Mouse (Mus musculus) liver, embryonic 15.5 days (tissue): ENCODE measurements around the gene Tchp. TPM values are rescaled to one million over a fixed set of nuclear protein-coding genes. Genes with fewer than 3 reads are reported as not detected.

Source experiments
- ATAC-seq: fragments of 200-750 bp; cut with Nextera tagmentation; 2 replicates; pipeline ENCODE4 v1.8.0; 2017; ENCODE audit warnings: moderate number of reproducible peaks, mild to moderate bottlenecking, moderate library complexity; ENCODE audit not compliant: insufficient read depth
- H3K27ac ChIP-seq: fragments of 300-500 bp; sonication (generic); replicated peaks from 2 replicates; pipeline ENCODE4 v1.5.1; 2015; ENCODE audit warnings: mild to moderate bottlenecking, inconsistent platforms
- H3K27me3 ChIP-seq: fragments of 300-500 bp; sonication (generic); 2 replicates; pipeline ENCODE4 v1.6.1; 2015; ENCODE audit warnings: mild to moderate bottlenecking, inconsistent platforms
- H3K36me3 ChIP-seq: fragments of 300-500 bp; sonication (generic); replicated peaks from 2 replicates; pipeline ENCODE4 v1.6.1; 2015; ENCODE audit warnings: moderate library complexity, mild to moderate bottlenecking, inconsistent platforms
- H3K4me1 ChIP-seq: fragments of 300-500 bp; sonication (generic); replicated peaks from 2 replicates; pipeline ENCODE4 v1.6.1; 2015; ENCODE audit warnings: inconsistent platforms
- H3K4me2 ChIP-seq: fragments of 300-500 bp; sonication (generic); 2 replicates; pipeline ENCODE4 v1.6.1; 2015; ENCODE audit warnings: moderate library complexity, mild to moderate bottlenecking, inconsistent platforms
- H3K4me3 ChIP-seq: fragments of 300-500 bp; sonication (generic); replicated peaks from 2 replicates; pipeline ENCODE4 v1.5.1; 2015; ENCODE audit warnings: mild to moderate bottlenecking, inconsistent platforms
- H3K9ac ChIP-seq: fragments of 300-500 bp; sonication (generic); 2 replicates; pipeline ENCODE4 v1.6.1; 2015; ENCODE audit warnings: moderate library complexity, mild to moderate bottlenecking, inconsistent platforms
- H3K9me3 ChIP-seq: fragments of 300-500 bp; sonication (generic); replicated peaks from 2 replicates; pipeline ENCODE4 v1.6.1; 2016; ENCODE audit warnings: inconsistent platforms
- WGBS: fragments of 180-500 bp; shearing (Covaris S2); methylation state at CpG from one replicate; pipeline ENCODE4 v1.1.7; 2015; ENCODE audit warnings: mixed read lengths; ENCODE audit not compliant: insufficient replicate concordance; 5-methylcytosine and 5-hydroxymethylcytosine counted together
- polyA plus RNA-seq: library from polyadenylated mRNA; unstranded; fragments of >200 nt; fragmentation: Nextera tagmentation; extraction: Ambion mirVana; gene quantifications from 2 replicates; pipeline ENCODE4 v1.2.1, GENCODE M21; 2015

Tchp gene
- polyA plus RNA-seq, 1 experiment from 2014 or later = 2.9 TPM

DNA sequence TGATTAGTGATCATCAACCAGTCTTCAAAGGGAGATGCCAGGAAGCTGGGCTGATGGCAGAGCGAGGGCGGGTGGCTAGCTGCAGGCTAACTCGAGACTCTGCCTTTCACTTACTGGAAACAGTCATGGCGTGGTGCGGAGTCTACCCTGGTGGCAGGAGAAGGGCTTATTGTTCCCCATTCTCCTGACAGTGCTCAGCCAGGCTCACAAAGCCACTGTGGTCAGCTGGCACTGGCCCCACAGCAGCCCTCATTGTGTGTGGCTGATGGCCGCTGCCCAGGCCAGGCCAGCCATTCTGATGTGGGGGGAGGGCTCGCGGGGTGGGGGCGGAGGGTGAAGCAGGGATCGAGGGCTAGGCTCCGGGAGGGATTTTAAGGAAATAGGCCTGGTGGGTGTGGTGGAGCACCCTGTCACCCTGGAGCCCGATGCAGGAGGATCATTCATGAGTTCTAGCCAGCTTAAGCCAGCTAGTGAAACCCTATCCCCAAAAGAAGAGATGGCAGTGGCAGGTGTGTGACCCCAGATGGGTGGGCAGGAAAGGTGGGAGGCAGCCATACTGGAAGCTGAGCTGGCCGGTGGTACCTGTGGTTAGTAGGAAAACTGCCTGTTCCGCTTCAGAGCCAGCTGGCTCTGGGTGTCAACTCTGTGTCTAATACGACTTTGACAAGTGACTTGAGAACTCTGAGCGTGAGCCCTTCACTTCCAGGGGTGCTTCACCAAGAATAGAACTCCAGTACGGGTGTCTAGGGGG, 27.5 kb upstream of the Tchp start:
- Histone ChIP-seq H3K4me1 (no peaks in the 10 kb centered on the region; the same call in 1 of the 2 replicates), H3K4me3 (no peak overlapping the region), H3K36me3 (no peaks in the 10 kb centered on the region; the same call in 1 of the 2 replicates), H3K9me3 (no peaks in the 10 kb centered on the region), H3K9ac (no peak overlapping the region), H3K4me2 (no peak overlapping the region), H3K27ac (no peak overlapping the region), H3K27me3 (no peaks in the 10 kb centered on the region)
- 59% methylated on average over 17 of the region's 17 CpGs for WGBS
- ATAC-seq = no peak

DNA sequence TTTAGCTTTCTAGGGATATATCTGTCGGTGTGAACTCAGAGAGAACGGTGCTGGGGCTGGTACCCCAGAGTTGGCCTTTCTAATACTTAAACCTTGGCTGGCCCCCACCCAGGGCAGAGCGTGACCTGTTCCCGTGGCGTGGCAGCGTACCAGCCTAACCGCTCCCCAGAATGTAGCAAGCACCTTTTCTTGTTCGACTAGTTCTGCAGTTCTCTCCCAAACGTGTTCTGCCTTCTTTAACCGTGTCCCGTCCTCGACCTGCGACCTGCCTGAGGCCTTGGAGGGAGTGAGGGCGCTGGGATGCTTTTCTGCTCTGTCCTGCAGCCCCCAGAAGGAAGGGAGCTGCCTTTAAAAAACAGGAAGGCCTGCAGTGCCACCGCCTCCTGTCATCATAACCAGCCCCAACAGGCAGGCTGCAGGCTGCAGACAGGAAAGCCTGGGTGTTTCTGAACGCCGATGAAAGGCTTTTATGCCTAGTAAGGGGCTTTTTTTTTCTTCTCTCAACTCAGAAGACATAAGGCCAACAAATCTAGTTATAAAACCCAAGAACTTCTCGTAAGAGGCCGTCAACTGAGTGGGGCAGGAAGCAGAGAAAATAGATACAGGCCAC, 26.8 kb upstream of the Tchp start:
- no peaks in the 10 kb centered on the region for H3K27me3 ChIP-seq
- WGBS = 46% methylated on average over 19 of the region's 19 CpGs
- ATAC-seq = no peak
- no peak overlapping the region for H3K4me3 ChIP-seq
- no peak overlapping the region for H3K9ac ChIP-seq
- H3K4me1 ChIP-seq = no peaks in the 10 kb centered on the region; the same call in 1 of the 2 replicates
- no peaks in the 10 kb centered on the region; the same call in 1 of the 2 replicates for H3K36me3 ChIP-seq
- 0 out of 2 replicates have a peak overlapping the region, but pooled peaks have one; percentile 34 for H3K27ac ChIP-seq
- no peak overlapping the region for H3K4me2 ChIP-seq
- no peaks in the 10 kb centered on the region for H3K9me3 ChIP-seq

- Histone ChIP-seq H3K4me2 (no peak overlapping the region), H3K4me1 (peaks cover under 1% of the 10 kb centered on the region; the same call in 1 of the 2 replicates), H3K27me3 (no peaks in the 10 kb centered on the region), H3K4me3 (no peak overlapping the region), H3K27ac (no peak overlapping the region), H3K9ac (no peak overlapping the region), H3K36me3 (no peaks in the 10 kb centered on the region; the same call in 1 of the 2 replicates), H3K9me3 (no peaks in the 10 kb centered on the region)
- no peak for ATAC-seq
- 55% methylated on average over 8 of the region's 8 CpGs for WGBS
Observed at GRCm38 (mm10) chr5:114681717-114682116, 25.8 kb upstream of the Tchp start.

DNA sequence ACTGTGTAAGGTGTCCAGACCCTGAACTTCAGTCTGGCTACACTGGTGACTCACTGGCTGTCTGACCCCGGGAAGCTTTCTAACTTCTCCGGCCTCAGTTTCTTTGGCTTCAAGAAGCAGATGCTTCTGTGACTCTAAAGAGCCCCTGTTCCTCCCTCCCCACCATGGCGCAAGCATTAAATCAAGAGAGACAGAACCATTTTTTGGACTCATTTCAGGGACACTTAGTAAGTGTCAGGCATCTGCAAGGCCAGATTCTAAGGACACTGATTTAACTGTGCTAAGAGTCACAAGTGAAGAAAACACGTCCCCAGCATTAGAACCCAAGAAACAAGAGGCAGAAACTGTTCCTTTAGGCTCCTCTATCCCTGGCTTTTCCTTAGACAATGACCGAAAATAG, 21.6 kb upstream of the Tchp start:
- Histone ChIP-seq H3K27me3 (no peaks in the 10 kb centered on the region; the same call in 1 of the 2 replicates), H3K9ac (no peak overlapping the region), H3K4me1 (peaks cover 40% of the 10 kb centered on the region), H3K4me3 (no peak overlapping the region), H3K9me3 (no peaks in the 10 kb centered on the region), H3K27ac (no peak overlapping the region), H3K4me2 (no peak overlapping the region), H3K36me3 (no peaks in the 10 kb centered on the region)
- 83% methylated on average over 5 of the region's 5 CpGs for WGBS
- no peak for ATAC-seq

GRCm38 (mm10) chr5:114686726-114687210, 20.8 kb upstream of the Tchp start:
- WGBS = 77% methylated on average over 7 of the region's 7 CpGs
- ATAC-seq = no peak
- no peaks in the 10 kb centered on the region for H3K36me3 ChIP-seq
- H3K9me3 ChIP-seq = no peaks in the 10 kb centered on the region
- no peaks in the 10 kb centered on the region; the same call in 1 of the 2 replicates for H3K27me3 ChIP-seq
- H3K4me2 ChIP-seq = no peak overlapping the region
- H3K4me3 ChIP-seq = no peak overlapping the region
- no peak overlapping the region for H3K27ac ChIP-seq
- no peak overlapping the region for H3K9ac ChIP-seq
- peaks cover 45% of the 10 kb centered on the region for H3K4me1 ChIP-seq

GRCm38 (mm10) chr5:114687901-114688300, 19.7 kb upstream of the Tchp start:
- H3K4me3 ChIP-seq = no peak overlapping the region
- no peak overlapping the region for H3K27ac ChIP-seq

DNA sequence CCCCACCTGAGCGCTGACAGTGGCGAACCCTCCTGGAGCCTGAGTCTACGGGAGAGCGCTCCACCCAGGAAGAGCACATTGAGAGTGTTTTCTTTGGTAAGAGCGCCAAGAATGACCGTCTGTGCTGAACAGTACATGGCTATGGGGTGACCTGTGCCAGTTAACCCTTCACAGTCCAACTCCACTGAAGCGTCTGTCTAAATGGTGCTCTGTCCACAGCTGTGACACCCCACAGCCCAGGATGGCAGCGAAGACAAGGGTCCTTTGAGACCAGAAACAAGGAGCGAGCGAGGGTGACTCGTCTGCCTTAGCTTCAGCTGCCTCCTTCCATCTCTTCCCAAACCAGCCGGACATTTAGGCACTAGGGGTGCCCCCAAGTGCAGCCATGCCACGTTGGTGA, 18.9 kb upstream of the Tchp start:
- H3K9me3 ChIP-seq = no peaks in the 10 kb centered on the region
- peaks cover 48% of the 10 kb centered on the region for H3K4me1 ChIP-seq
- no peak for ATAC-seq
- no peaks in the 10 kb centered on the region for H3K36me3 ChIP-seq
- WGBS = 81% methylated on average over 13 of the region's 13 CpGs
- H3K27ac ChIP-seq = no peak overlapping the region
- no peak overlapping the region for H3K4me3 ChIP-seq
- H3K27me3 ChIP-seq = peaks cover 15% of the 10 kb centered on the region
- no peak overlapping the region for H3K4me2 ChIP-seq
- no peak overlapping the region for H3K9ac ChIP-seq

More at GRCm38 (mm10) chr5:114687901-114688300, 19.7 kb upstream of the Tchp start:
- H3K9me3 ChIP-seq = no peaks in the 10 kb centered on the region
- no peak for ATAC-seq
- H3K9ac ChIP-seq = no peak overlapping the region
- peaks cover 9% of the 10 kb centered on the region for H3K27me3 ChIP-seq
- peaks cover 48% of the 10 kb centered on the region for H3K4me1 ChIP-seq
- H3K4me2 ChIP-seq = no peak overlapping the region
- H3K36me3 ChIP-seq = no peaks in the 10 kb centered on the region

DNA sequence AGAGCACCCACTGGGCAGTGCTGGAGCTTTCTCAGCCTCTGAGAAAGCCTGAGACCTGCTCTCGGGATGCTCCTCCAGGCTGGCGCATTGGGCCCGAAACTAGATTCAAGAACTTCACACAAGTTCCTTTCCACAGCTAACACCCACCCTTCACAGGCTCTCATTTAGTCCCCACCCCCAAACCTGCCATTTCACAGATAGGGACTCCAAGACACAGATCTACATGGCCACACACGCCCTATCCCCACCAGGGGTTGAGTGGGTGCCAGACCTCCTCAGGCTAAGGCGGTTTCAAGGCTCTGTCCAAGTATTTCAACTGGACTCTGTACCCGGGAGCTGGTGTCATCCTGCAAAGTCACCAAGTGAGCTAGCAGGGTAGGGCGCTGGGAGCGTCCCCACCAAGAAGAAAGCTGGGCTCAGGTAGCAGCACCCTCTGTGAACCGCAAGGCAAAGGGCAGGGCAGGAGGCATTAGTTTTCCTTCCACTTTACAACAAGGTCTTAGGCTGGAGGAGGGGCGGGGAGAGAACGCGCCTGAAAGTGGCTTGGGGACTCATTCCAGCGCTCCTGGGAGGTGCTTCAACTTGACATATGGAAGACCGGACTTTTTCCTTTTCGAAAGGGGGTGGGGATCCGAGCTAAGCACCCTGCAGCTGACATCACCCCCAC, 17.7 kb upstream of the Tchp start:
- Histone ChIP-seq H3K4me3 (peak overlapping the region; percentile 80), H3K36me3 (no peaks in the 10 kb centered on the region), H3K27ac (peak overlapping the region; percentile 68), H3K9ac (peak overlapping the region; percentile 89), H3K27me3 (peaks cover 23% of the 10 kb centered on the region), H3K4me2 (peak overlapping the region; percentile 100), H3K9me3 (no peaks in the 10 kb centered on the region), H3K4me1 (peaks cover 48% of the 10 kb centered on the region)
- WGBS = 12% methylated on average over 16 of the region's 16 CpGs
- no peak for ATAC-seq

DNA sequence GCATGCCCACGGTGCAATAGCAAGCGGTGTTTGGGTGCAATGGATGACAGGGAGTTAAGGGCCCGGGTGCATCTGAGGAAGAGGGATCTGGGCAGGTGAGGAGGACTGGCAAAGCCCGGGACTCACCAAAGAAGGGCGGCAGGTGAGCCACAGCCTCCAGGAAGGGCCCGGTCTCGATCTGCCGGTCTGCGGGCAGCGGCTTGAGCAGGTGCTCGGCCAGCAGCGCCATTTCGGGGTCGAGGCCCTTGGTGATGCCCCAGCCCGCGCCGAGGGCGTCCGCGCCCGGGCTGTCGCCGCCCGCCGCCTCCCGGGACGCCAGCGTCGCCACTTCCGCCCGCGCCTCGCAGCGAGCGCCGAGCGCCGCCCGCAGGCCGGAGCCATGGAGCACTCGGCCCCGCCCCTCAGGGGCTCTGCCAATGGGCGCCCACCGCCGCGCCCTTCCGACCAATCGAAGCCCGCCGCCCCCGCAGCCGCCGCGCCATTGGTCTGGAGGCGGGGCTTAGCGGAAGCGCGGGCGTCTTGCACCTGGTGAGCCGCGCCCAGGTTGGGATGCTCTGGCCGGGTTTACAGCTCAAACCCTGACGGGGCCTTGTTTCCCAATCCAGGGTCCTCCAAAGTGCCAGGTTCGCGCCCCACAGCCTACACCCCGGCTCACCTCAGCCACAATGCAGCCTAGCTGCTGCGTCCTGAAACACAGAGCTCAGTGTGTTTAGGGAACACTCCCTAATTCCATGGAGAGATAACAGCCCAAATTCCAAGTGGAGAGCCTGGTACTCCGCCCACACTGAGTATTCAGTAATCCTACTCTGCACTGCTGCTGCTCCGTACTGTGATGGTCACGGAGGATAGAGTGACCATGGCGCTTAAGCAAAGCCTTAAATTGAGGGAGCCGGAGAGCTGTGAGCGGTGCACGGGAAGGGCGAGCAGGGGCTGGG, 16.7 kb upstream of the Tchp start, which contains the start of gene Gltp:
Gene Gltp, minus strand, starts transcription at position 352 of the 935 bp plus-strand sequence.
- ATAC-seq = peak; percentile 96
- H3K27ac ChIP-seq = peak within 1 kb of the TSS; percentile 68

GRCm38 (mm10) chr5:114695775-114696174, 11.8 kb upstream of the Tchp start:
- H3K4me1 ChIP-seq = peaks cover 9% of the 10 kb centered on the region
- H3K9ac ChIP-seq = no peak overlapping the region
- 52% methylated on average over 5 of the region's 5 CpGs for WGBS
- no peak overlapping the region for H3K4me3 ChIP-seq
- ATAC-seq = no peak
- H3K9me3 ChIP-seq = no peaks in the 10 kb centered on the region
- H3K4me2 ChIP-seq = no peak overlapping the region
- H3K27ac ChIP-seq = no peak overlapping the region
- H3K27me3 ChIP-seq = peaks cover 23% of the 10 kb centered on the region
- no peaks in the 10 kb centered on the region for H3K36me3 ChIP-seq

More for the DNA sequence above, 16.7 kb upstream of the Tchp start, which contains the start of gene Gltp:
- Histone ChIP-seq H3K9me3 (no peaks in the 10 kb centered on the region), H3K27me3 (peaks cover 23% of the 10 kb centered on the region), H3K4me2 (peak within 1 kb of the TSS; percentile 100), H3K4me1 (peaks cover 48% of the 10 kb centered on the region), H3K9ac (peak within 1 kb of the TSS; percentile 89), H3K36me3 (no peaks in the 10 kb centered on the region), H3K4me3 (peak within 1 kb of the TSS; percentile 80)
- 3% methylated on average over 75 of the region's 75 CpGs for WGBS
